Mouse (Mus musculus) gastrocnemius, postnatal 14 days (tissue): ENCODE measurements at regions not wholly inside any gene's neighbourhood (a gene's known extent, or its start where the extent isn't known, plus 50 kb on each side); places are given as distances from the start of the nearest gene placed in this dataset.
A peak's percentile ranks its signal among the peaks of the same experiment; 100 is the strongest.

ENCODE experiments used
- DNase-seq: peaks from one replicate; pipeline ENCODE4 v3.0.0; 2021; ENCODE audit warnings: mixed read lengths
- intact Hi-C: fragments of 180-260 bp; cut with DNase I; formaldehyde crosslinking; loops from one replicate; pipeline ENCODE4 v1.15.1; 2025; ENCODE audit warnings: low total_unique reads

DNA sequence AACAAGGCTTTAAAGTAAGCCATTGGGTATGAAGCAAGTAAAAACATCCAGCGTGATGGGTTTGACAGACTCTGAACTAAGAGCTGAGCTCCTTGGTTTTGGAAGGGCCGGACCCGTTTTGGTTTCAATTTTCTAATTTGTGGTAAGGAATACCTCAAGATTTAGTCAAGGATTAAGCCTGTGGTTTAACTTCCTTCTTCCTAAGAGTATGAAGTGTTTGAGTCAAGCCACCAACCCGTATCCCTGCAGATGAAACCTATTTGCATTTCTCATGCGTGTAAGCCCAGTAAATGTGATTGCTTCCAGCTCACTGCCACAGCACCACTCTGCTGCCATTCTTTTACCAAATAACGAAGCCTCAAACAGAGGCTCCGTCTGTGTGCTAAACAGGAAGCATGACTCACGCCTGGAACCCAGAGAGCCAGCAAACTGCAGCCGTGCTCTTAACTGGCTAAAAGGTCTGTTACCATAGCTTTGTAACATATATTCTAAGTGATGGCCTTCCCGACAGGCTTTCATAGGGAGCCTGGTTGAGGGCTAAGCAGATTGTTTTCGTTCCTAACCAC lies 149.7 kb downstream of the Etv1 start:
- peak; percentile 20 for DNase-seq
- intact Hi-C loops = no loop called here

- no peak for DNase-seq
- intact Hi-C loops = no loop called here
Measured at GRCm38 (mm10) chr12:38929644-38930043, 150.5 kb downstream of the Etv1 start.

GRCm38 (mm10) chr12:38931769-38932168 lies 152.6 kb downstream of the Etv1 start:
- DNase-seq = no peak
- intact Hi-C loops = no loop called here

DNA sequence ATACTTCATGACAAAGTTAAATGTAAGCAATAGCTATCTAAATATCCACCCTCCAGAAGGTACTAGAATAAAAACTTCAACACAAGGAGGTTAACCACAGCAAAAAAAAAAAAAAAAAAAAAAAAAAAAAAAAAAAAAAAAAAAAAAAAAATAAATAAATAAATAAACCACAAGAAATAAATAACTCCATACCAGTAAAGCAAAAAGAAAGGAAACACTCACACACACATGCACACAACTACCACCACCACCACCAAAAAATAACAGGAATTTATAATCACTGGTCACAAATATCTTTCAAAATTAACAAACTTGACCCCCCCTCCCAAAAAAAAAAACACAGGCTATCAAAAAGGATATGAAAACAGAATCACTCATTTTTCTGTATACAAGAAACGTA lies 180.4 kb downstream of the Etv1 start:
- intact Hi-C loops = no loop called here
- no peak for DNase-seq

GRCm38 (mm10) chr12:38962302-38962701 lies 183.1 kb downstream of the Etv1 start:
- intact Hi-C loops = no loop called here

DNA sequence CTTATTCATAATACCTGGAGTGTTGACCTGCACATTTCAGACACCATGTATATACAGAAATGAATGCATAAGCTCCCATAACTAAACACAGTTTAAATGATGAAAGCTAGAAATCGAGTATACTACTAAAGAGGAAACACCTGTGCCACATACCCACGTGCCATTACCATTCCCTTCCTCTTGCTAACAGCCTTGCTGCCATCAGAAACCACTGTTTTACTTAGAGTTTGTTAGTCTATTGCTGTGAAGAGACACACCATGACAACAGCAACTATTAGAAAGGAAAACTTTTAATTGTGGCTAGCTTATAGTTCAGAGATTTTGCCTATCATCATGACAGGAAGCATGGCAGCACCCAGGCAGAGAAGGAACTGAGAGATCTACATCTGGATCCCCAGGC lies 191.2 kb downstream of the Etv1 start:
- no peak for DNase-seq
- intact Hi-C loops = no loop called here

More at GRCm38 (mm10) chr12:38962302-38962701, 183.1 kb downstream of the Etv1 start:
- DNase-seq = no peak

DNA sequence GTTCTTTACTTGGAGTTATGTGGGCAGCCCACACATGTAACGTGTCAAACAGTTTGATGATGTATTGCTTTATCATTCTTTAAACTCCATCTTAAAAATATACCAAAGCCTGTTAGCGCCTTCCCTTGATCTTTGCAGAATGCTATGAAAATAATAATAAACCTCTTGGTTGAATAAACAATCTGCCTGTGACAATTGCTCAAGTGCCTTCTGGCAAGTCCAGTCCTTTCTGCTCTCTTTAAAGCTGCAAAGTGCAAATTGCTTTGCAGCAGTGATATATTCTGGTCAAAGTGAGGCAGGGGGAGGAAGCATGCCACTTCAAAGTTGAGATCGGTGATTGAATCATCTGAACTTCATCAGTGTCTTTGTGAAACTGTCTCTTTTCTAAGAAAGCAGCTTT lies 193.0 kb downstream of the Etv1 start:
- intact Hi-C loops = no loop called here
- no peak for DNase-seq

- intact Hi-C loops = no loop called here
- no peak for DNase-seq
Measured at GRCm38 (mm10) chr12:38975508-38975907, 196.3 kb downstream of the Etv1 start.

DNA sequence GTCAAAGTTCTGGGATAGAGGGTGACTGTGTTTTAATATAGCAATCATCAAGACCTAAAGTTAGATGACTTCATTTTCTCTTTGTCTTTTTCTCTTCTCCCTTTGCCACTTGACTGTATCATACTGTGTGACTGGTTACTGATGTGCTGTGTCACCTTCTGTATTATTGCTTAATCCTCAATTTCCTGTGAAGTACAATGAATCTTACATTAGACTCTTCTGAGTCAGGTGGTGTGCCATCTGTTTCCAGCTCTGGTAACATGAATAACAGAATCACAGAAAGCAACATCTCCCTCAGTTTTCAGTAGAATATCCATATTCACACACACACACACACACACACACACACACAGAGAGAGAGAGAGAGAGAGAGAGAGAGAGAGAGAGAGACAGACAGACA lies 203.2 kb downstream of the Etv1 start:
- no peak for DNase-seq
- intact Hi-C loops = no loop called here

DNA sequence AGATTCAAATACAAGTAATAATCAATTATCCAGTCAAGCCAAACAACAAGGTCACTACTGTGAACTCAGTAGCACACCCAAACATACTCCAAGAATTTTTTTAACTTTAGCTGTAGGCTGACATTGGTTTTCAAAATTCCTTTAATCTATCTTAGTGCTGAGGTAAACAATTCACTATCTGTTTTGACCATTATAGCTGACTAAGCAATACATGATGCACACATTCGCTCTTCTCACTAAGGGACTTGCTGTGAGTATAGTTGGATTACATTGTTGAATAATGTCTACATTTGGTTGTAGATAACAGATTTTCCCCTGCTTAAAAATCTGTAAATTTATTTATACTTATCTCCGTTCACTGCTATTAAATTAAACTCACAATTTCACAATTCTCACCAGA lies 206.7 kb downstream of the Etv1 start:
- intact Hi-C loops = no loop called here

DNA sequence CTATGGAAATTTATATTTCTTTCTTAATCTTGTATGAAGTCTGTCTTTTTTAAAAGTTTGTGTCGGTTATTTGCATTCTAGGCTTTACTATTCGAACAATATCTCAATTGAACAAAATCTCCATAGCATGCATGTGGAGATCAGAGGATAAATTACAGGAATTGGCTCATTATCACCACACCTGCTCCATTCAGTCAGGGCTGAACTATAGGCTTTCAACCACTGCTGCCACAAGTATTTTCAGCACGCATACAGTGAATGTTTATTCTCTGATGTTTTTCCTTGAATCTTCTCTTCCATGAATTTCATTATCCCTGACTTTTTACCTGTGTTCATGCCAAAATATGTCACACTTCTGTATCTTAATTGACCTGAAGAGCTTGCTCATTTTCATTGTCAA lies 207.2 kb downstream of the Etv1 start:
- intact Hi-C loops = no loop called here
- no peak for DNase-seq

More for the DNA sequence above, 206.7 kb downstream of the Etv1 start:
- DNase-seq = no peak

DNA sequence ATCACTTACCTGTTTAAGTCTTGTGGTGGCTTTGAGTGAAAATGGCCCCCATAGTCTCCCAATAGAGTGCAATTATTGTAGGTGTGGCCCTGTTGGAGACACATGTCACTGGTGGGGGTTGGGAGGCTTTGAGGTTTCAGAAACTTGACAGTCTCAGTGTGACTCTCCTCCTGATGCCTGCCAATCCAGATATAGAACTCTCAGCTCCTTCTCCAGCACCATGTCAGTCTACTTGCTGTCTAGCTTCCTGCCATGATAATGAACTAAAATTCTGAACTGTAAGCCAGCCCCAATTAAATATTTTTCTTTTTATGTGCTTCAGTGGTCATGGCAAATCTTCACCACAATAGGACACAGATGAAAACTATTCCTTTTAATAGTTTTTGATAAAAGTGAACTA lies 208.1 kb downstream of the Etv1 start:
- intact Hi-C loops = no loop called here
- no peak for DNase-seq

GRCm38 (mm10) chr12:38987819-38988218 lies 208.6 kb downstream of the Etv1 start:
- no peak for DNase-seq
- intact Hi-C loops = no loop called here

GRCm38 (mm10) chr12:39027179-39027578 lies 248.0 kb downstream of the Etv1 start:
- intact Hi-C loops = no loop called here
- DNase-seq = no peak

GRCm38 (mm10) chr12:39027948-39028347 lies 248.8 kb downstream of the Etv1 start:
- intact Hi-C loops = no loop called here
- DNase-seq = no peak

DNA sequence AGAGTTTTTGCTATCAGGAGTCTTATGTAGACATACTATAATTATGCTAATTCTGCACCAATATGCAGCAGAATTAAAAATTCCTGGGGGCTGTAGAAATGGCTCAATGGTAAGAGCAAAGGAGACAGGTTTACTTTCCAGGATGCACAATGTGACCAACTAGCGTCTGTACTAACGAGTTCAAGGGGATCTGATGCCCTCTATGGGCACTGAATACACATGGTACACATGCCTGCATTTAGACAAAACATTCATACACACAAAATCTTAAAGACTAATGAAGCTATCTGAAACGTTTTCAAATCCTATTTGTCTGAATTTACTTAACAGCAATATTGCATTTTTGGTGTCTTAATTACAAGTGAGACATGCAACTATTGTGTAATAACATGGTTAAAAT lies 254.8 kb downstream of the Etv1 start:
- DNase-seq = no peak
- intact Hi-C loops = no loop called here

- no peak for DNase-seq
- intact Hi-C loops = no loop called here
Measured at GRCm38 (mm10) chr12:39036466-39037037, 257.4 kb downstream of the Etv1 start.

DNA sequence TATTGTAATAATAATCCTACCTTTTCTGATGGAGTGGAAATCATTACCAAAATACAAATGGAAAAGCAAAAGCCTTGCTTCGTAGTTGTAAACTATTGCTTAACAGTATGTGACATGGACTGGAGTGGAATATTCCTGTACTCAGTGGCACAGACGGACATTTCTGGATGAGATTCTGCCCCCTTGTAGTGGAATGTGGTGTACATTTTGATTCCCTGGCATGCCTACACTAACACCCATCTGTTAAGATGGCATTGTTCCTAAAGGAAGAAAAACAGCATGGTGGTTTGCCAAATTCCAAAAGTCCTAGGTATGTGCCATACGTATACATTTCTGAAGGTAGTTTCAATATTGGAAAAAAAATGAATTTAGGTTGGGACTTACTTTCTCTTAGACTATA lies 258.9 kb downstream of the Etv1 start:
- intact Hi-C loops = no loop called here
- no peak for DNase-seq

GRCm38 (mm10) chr12:39038656-39039055 lies 259.5 kb downstream of the Etv1 start:
- DNase-seq = no peak
- intact Hi-C loops = no loop called here

DNA sequence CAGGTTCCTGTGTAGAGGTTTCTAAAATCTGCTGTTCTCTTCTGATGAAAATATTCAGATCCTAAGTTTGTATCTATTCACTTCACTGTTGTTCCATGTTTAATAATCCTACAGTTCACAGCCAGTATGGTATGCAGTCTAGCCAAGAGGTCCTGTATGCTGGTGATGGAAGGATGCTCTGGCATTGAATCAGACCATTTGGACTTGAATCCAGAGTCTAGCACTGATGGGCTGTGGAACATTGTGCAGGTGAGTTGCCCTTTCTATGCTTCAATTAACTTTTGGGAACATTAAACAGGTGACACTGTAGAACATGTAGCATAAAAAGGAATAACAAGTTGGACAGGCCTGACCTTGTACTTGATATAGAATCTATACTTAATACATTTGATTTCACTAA lies 267.9 kb downstream of the Etv1 start:
- intact Hi-C loops = no loop called here
- no peak for DNase-seq

GRCm38 (mm10) chr12:39048441-39048840 lies 269.3 kb downstream of the Etv1 start:
- no peak for DNase-seq
- intact Hi-C loops = no loop called here

GRCm38 (mm10) chr12:39048958-39049357 lies 269.8 kb downstream of the Etv1 start:
- intact Hi-C loops = no loop called here
- no peak for DNase-seq
